31 mouse cellular contexts compared by ENCODE assay signal in genomic region chr9:72991420-72991819, GRCm38 (mm10). TPM values are rescaled to one million over a fixed set of nuclear protein-coding genes. Genes with fewer than 3 reads are reported as not detected.
DNase-seq lines count a peak whose midpoint lies in the region; ATAC-seq and TF ChIP-seq lines count a peak whose summit lies in the region.
"Had no signal": no experiment of that assay in that cellular context is flagged by ENCODE, and none has a peak within 500 bp of the region (broad histone marks: within the 10 kb centered on the region; RNA-seq: fewer than 3 reads in every experiment).

No protein-coding gene starts in this region.

- H3K36me3 ChIP-seq in MEL (ENCODE audit: control insufficient read depth in 1 of 2, insufficient read depth in 2 of 2, low read length in 2 of 2), result peaks cover 0 to 5% of the 10 kb centered on the region in 2 experiments; a peak in 2 of 4 replicates
- H3K36me3 ChIP-seq in forebrain, embryonic 16.5 days (ENCODE audit: control insufficient read depth, insufficient read depth), result no peaks in the 10 kb centered on the region
- H3K36me3 ChIP-seq: embryonic facial prominence, embryonic 10.5 days; embryonic facial prominence, embryonic 13.5 days; forebrain, embryonic 12.5 days; forebrain, embryonic 15.5 days; heart, embryonic 10.5 days; heart, embryonic 13.5 days had no signal

- DNase-seq in MEL (ENCODE audit: low read depth, low spot score), result peak; percentile 47
- DNase-seq in frontal cortex, postnatal 25 days (ENCODE audit: low spot score in 2 of 2), result no peak
- no peak for DNase-seq in ovary, postnatal 36 days (ENCODE audit: low spot score)
- DNase-seq: adrenal gland, postnatal 10 days; adrenal gland, postnatal 36 days; cerebellum, adult 18-20 months; cerebellum, adult 9-10 months; cerebellum, postnatal 14 days; embryo, embryonic 11 days; gastrocnemius, adult 2 months; gastrocnemius, postnatal 14 days; heart, adult 2 months; heart, postnatal 14 days; heart, postnatal 4 days had no signal

- no peak for TF ChIP-seq CTCF in MEL (IDR thresholded peaks at IDR 0.05 in 2 of 3, conservative IDR thresholded peaks at IDR 0.05 in 1 of 3; ENCODE audit: control insufficient read depth in 1 of 3, insufficient read depth in 1 of 3, low read depth in 2 of 3, low read length in 3 of 3, poor library complexity in 1 of 3, severe bottlenecking in 1 of 3)

- no peak overlapping the region for H3K27ac ChIP-seq in MEL (ENCODE audit: control insufficient read depth, low read depth, low read length)
- H3K27ac ChIP-seq in forebrain, embryonic 16.5 days (ENCODE audit: low read length), result no peak overlapping the region
- H3K27ac ChIP-seq: embryonic facial prominence, embryonic 10.5 days; embryonic facial prominence, embryonic 13.5 days; forebrain, embryonic 12.5 days; forebrain, embryonic 15.5 days; gastrocnemius, adult 2 months; heart, adult 2 months; heart, embryonic 10.5 days; heart, embryonic 13.5 days; hindbrain, embryonic 14.5 days; hindbrain, postnatal 0 days had no signal

- H3K4me1 ChIP-seq in MEL (ENCODE audit: control insufficient read depth in 1 of 2, insufficient read depth in 2 of 2, low read length in 2 of 2), result peaks cover 2 to 3% of the 10 kb centered on the region in 2 experiments; a peak in 3 of 4 replicates
- peaks cover 5% of the 10 kb centered on the region for H3K4me1 ChIP-seq in forebrain, embryonic 16.5 days (replicated peaks; ENCODE audit: control insufficient read depth, insufficient read depth, low read length)
- H3K4me1 ChIP-seq: embryonic facial prominence, embryonic 10.5 days; heart, embryonic 10.5 days; heart, embryonic 13.5 days had no signal

- peak; percentile 77 for ATAC-seq in granulocyte monocyte progenitor cell, adult 5-6 weeks (replicated peaks; ENCODE audit: poor library complexity, severe bottlenecking)
- ATAC-seq in monocyte, adult 5-6 weeks (replicated peaks; ENCODE audit: insufficient number of reproducible peaks, low FRiP score, low TSS enrichment, poor library complexity, severe bottlenecking), result peak; percentile 65
- ATAC-seq in forebrain, embryonic 16.5 days, result no peak
- ATAC-seq: forebrain, embryonic 15.5 days; hindbrain, postnatal 0 days; inflammation-experienced regulatory T-cells, adult 6 months; Patski had no signal

- no peak overlapping the region for H3K9ac ChIP-seq in MEL (ENCODE audit: control insufficient read depth, low read depth, low read length, poor library complexity, severe bottlenecking)
- no peak overlapping the region for H3K9ac ChIP-seq in forebrain, embryonic 16.5 days (replicated peaks; ENCODE audit: low read depth, low read length)
- H3K9ac ChIP-seq: embryonic facial prominence, embryonic 13.5 days; forebrain, embryonic 12.5 days; forebrain, embryonic 15.5 days; heart, embryonic 13.5 days; hindbrain, embryonic 14.5 days had no signal

- TF ChIP-seq POLR2A in MEL (IDR thresholded peaks at IDR 0.05; ENCODE audit: control insufficient read depth in 1 of 2, insufficient read depth in 1 of 2, low read depth in 1 of 2, low read length in 2 of 2, poor library complexity in 1 of 2), result no peak

- H3K27me3 ChIP-seq in MEL (ENCODE audit: control insufficient read depth in 1 of 2, insufficient read depth in 2 of 2, low read length in 2 of 2), result no peaks in the 10 kb centered on the region
- no peaks in the 10 kb centered on the region for H3K27me3 ChIP-seq in forebrain, embryonic 16.5 days (replicated peaks; ENCODE audit: control insufficient read depth, insufficient read depth, low read length)
- H3K27me3 ChIP-seq: forebrain, embryonic 12.5 days; forebrain, embryonic 15.5 days; Patski had no signal

- no peaks in the 10 kb centered on the region for H3K9me3 ChIP-seq in MEL (replicated peaks; ENCODE audit: insufficient read depth, low read length)
- no peaks in the 10 kb centered on the region for H3K9me3 ChIP-seq in forebrain, embryonic 16.5 days (ENCODE audit: control insufficient read depth, low read length)
- H3K9me3 ChIP-seq: embryonic facial prominence, embryonic 10.5 days; embryonic facial prominence, embryonic 13.5 days; forebrain, embryonic 12.5 days; forebrain, embryonic 15.5 days; heart, embryonic 10.5 days; heart, embryonic 13.5 days had no signal

- H3K4me3 ChIP-seq in MEL (ENCODE audit: control insufficient read depth in 1 of 2, insufficient read depth in 1 of 2, low read depth in 2 of 2, low read length in 2 of 2), result peak overlapping the region in 1 of 2 experiments; percentile 15; a peak in 1 of 4 replicates
- no peak overlapping the region for H3K4me3 ChIP-seq in forebrain, embryonic 16.5 days (replicated peaks; ENCODE audit: low read length)
- H3K4me3 ChIP-seq: embryonic facial prominence, embryonic 10.5 days; embryonic facial prominence, embryonic 13.5 days; erythroblast, embryonic 14.5 days; forebrain, embryonic 12.5 days; forebrain, embryonic 15.5 days; gastrocnemius, adult 2 months; heart, adult 2 months; heart, embryonic 10.5 days; heart, embryonic 13.5 days had no signal

- H3K79me2 ChIP-seq in MEL (ENCODE audit: control insufficient read depth, insufficient read depth, low read length, poor library complexity), result no peaks in the 10 kb centered on the region

- no peak for TF ChIP-seq RAD21 in MEL (IDR thresholded peaks at IDR 0.05; ENCODE audit: low read depth, low read length)

- no peak overlapping the region for H3K4me2 ChIP-seq in forebrain, embryonic 16.5 days (ENCODE audit: low read length)
- H3K4me2 ChIP-seq: embryonic facial prominence, embryonic 13.5 days; forebrain, embryonic 12.5 days; forebrain, embryonic 15.5 days; heart, embryonic 13.5 days; hindbrain, embryonic 14.5 days had no signal

- no peak for TF ChIP-seq EP300 in MEL (IDR thresholded peaks at IDR 0.05; ENCODE audit: low read depth in 1 of 2, low read length in 2 of 2)

- 89% methylated on average over 2 of the region's 2 CpGs for WGBS in forebrain, embryonic 16.5 days

TF ChIP-seq in MEL, 35 proteins besides CTCF, POLR2A, EP300 and RAD21:
- TF ChIP-seq TBP (IDR thresholded peaks at IDR 0.05; ENCODE audit: low read depth, low read length), result peak; percentile 85
- no peak for TF ChIP-seq USF1 (IDR thresholded peaks at IDR 0.05; ENCODE audit: low read depth, low read length)

RNA-seq across cellular contexts. Expression of gene Ccpg1, which starts 6.2 kb away (rescaled TPM):
- total RNA-seq in MEL (2012; rRNA removed), result 2.1 and 2.9 TPM in 2 replicates
- 10 to 100 TPM in 1 of 2 experiments, not detected in 1; 12.5 TPM for polyA plus RNA-seq in MEL (2012; ENCODE audit: insufficient read depth in 1 of 2, insufficient read length in 2 of 2, low read depth in 1 of 2, low replicate concordance in 2 of 2, missing spikeins in 1 of 2)
- 27.1 and 35.0 TPM in 2 replicates for total RNA-seq in granulocyte monocyte progenitor cell, adult 5-6 weeks (2014; fragmentation: Nextera tagmentation)
- total RNA-seq in granulocyte monocyte progenitor cell, adult 5-6 weeks (2017), result 39.2 and 42.6 TPM in 2 replicates
- 171 to 267 TPM (median 201 TPM) in 3 replicates for total RNA-seq in monocyte, adult 5-6 weeks (2017)
- polyA plus RNA-seq in forebrain, embryonic 16.5 days (2015; fragmentation: Nextera tagmentation; extraction: Ambion mirVana), result 56.7 and 58.2 TPM in 2 replicates

RNA-seq across cellular contexts. Expression of gene Ccpg1os, which starts 6.2 kb away (rescaled TPM):
- 2.3 and 3.4 TPM in 2 replicates for total RNA-seq in MEL (2012; rRNA removed)
- polyA plus RNA-seq in MEL (2012; ENCODE audit: insufficient read depth in 1 of 2, insufficient read length in 2 of 2, low read depth in 1 of 2, low replicate concordance in 2 of 2, missing spikeins in 1 of 2), result 1 to 10 TPM in 1 of 2 experiments, not detected in 1; 4.6 TPM
- total RNA-seq in granulocyte monocyte progenitor cell, adult 5-6 weeks (2014; fragmentation: Nextera tagmentation), result 11.3 and 24.2 TPM in 2 replicates
- 4.4 and 11.3 TPM in 2 replicates for total RNA-seq in granulocyte monocyte progenitor cell, adult 5-6 weeks (2017)
- total RNA-seq in monocyte, adult 5-6 weeks (2017), result 5.9 to 7.1 TPM in 2 of 3 replicates, not detected in the other
- polyA plus RNA-seq in forebrain, embryonic 16.5 days (2015; fragmentation: Nextera tagmentation; extraction: Ambion mirVana), result 19.1 and 22.4 TPM in 2 replicates

RNA-seq across cellular contexts. Expression of gene Gm44503, which starts 32.8 kb away (rescaled TPM):
- not detected in 2 replicates for total RNA-seq in MEL (2012; rRNA removed)
- not detected for polyA plus RNA-seq in MEL (2012; ENCODE audit: insufficient read depth in 1 of 2, insufficient read length in 2 of 2, low read depth in 1 of 2, low replicate concordance in 2 of 2, missing spikeins in 1 of 2)
- not detected in 2 replicates for total RNA-seq in granulocyte monocyte progenitor cell, adult 5-6 weeks (2014; fragmentation: Nextera tagmentation)
- total RNA-seq in granulocyte monocyte progenitor cell, adult 5-6 weeks (2017), result 0.21 TPM in 1 of 2 replicates, not detected in the other
- total RNA-seq in monocyte, adult 5-6 weeks (2017), result 1.0 TPM in 1 of 3 replicates, not detected in the others
- not detected in 2 replicates for polyA plus RNA-seq in forebrain, embryonic 16.5 days (2015; fragmentation: Nextera tagmentation; extraction: Ambion mirVana)
- total RNA-seq: adrenal gland, adult 18-20 months; adrenal gland, postnatal 36 days; gastrocnemius, adult 2 months; gastrocnemius, postnatal 14 days; gastrocnemius, postnatal 4 days; heart, postnatal 4 days; hindbrain, postnatal 0 days had no signal
- polyA plus RNA-seq: embryonic facial prominence, embryonic 10.5 days; embryonic facial prominence, embryonic 13.5 days; forebrain, embryonic 12.5 days; forebrain, embryonic 15.5 days; heart, adult 2 months; heart, embryonic 10.5 days; heart, embryonic 13.5 days; heart, embryonic 16.5 days; hindbrain, postnatal 0 days; inflammation-experienced regulatory T-cells, adult 6 months; Patski had no signal

RNA-seq across cellular contexts. Expression of gene Dyx1c1, which starts 32.8 kb away (rescaled TPM):
- total RNA-seq in MEL (2012; rRNA removed), result 1.0 and 1.1 TPM in 2 replicates
- 1 to 10 TPM in 1 of 2 experiments, not detected in 1; 2.0 TPM for polyA plus RNA-seq in MEL (2012; ENCODE audit: insufficient read depth in 1 of 2, insufficient read length in 2 of 2, low read depth in 1 of 2, low replicate concordance in 2 of 2, missing spikeins in 1 of 2)
- 3.9 TPM in 1 of 2 replicates, not detected in the other for total RNA-seq in granulocyte monocyte progenitor cell, adult 5-6 weeks (2014; fragmentation: Nextera tagmentation)
- total RNA-seq in granulocyte monocyte progenitor cell, adult 5-6 weeks (2017), result 0.17 and 0.52 TPM in 2 replicates
- total RNA-seq in monocyte, adult 5-6 weeks (2017), result 0.29 to 3.4 TPM in 2 of 3 replicates, not detected in the other
- 1.7 and 1.8 TPM in 2 replicates for polyA plus RNA-seq in forebrain, embryonic 16.5 days (2015; fragmentation: Nextera tagmentation; extraction: Ambion mirVana)
- polyA plus RNA-seq: erythroblast, embryonic 14.5 days had no signal

RNA-seq across cellular contexts. Expression of gene Pigb, which starts 48.8 kb away (rescaled TPM):
- total RNA-seq in MEL (2012; rRNA removed), result 3.5 and 3.7 TPM in 2 replicates
- 10 to 100 TPM in 1 of 2 experiments, not detected in 1; 12.0 TPM for polyA plus RNA-seq in MEL (2012; ENCODE audit: insufficient read depth in 1 of 2, insufficient read length in 2 of 2, low read depth in 1 of 2, low replicate concordance in 2 of 2, missing spikeins in 1 of 2)
- total RNA-seq in granulocyte monocyte progenitor cell, adult 5-6 weeks (2014; fragmentation: Nextera tagmentation), result 32.5 and 38.2 TPM in 2 replicates
- total RNA-seq in granulocyte monocyte progenitor cell, adult 5-6 weeks (2017), result 7.3 and 9.1 TPM in 2 replicates
- total RNA-seq in monocyte, adult 5-6 weeks (2017), result 3.0 to 9.6 TPM (median 5.2 TPM) in 3 replicates
- 13.6 and 14.3 TPM in 2 replicates for polyA plus RNA-seq in forebrain, embryonic 16.5 days (2015; fragmentation: Nextera tagmentation; extraction: Ambion mirVana)
